Mouse (Mus musculus): ENCODE measurements around the gene Gzme. TPM values are rescaled to one million over a fixed set of nuclear protein-coding genes. Genes with fewer than 3 reads are reported as not detected.

Gzme gene
- polyA plus RNA-seq, 1 experiment = not detected

DNA sequence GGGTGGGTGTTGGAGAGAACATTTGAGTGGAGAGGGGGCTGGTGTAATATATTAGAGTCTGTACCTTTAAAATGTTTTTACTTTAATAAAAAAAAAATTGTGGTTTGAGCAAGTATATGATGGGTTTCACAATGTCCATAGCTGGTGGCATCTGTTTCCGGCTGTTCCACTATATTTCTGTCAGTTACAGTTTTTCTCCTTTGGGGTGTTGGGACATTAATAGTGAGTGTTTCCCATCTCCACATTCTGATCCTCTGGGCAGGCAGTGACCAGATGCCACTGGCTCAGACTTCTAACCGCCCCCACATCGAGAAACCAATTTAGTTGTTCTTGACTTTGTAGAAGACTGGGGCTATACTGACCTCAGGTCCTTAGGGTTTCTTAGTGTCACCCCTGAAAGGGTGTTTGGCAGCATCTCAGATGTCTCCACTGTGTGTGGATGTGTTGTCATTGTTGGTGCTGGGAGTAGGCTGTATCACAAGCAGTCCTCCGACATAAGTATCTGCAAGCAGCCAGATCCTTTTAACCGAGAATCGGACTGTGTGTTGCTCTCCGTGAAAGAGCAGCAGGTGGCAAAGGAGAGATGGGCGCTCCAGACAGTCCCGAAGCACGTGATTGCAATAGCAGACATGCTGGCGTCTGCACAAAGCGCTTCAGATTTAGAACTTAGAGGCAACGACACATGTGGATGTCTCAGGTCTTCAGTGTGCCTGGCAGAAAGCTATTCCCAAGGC is 14.8 kb downstream of the Gzme start:
- Histone ChIP-seq H3K4me1 (no peaks in the 10 kb centered on the region), H3K27me3 (replicated peaks) (no peaks in the 10 kb centered on the region), H3K9me3 (peaks cover 2% of the 10 kb centered on the region), H3K36me3 (replicated peaks; ENCODE audit: low read length) (no peaks in the 10 kb centered on the region), H3K4me3 (replicated peaks) (no peak overlapping the region)
- TF ChIP-seq GATA1 (IDR thresholded peaks at IDR 0.05; ENCODE audit: borderline replicate concordance, low read length) (no peak), FLI1 (IDR thresholded peaks at IDR 0.05; ENCODE audit: low read length) (no peak)

DNA sequence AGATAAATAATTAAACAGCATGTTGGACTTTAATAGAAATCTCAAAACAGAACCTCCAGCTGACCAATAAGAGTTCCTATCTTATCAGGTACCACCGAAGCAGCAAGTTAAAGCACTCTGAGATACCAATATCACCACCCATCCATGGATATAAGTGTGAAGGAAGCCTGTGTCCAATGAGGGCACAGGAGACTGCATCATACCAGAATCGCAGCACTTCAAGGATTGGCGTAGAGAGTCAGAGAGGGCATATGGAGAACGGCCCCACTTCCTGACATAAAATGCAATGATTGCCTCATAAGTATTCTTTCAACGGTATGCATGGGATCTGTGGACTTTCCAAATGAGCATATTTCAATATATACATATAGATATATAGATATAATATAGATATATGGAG is 15.4 kb downstream of the Gzme start:
- Histone ChIP-seq H3K9me3 (peaks cover 4% of the 10 kb centered on the region), H3K4me3 (replicated peaks) (no peak overlapping the region), H3K4me1 (no peaks in the 10 kb centered on the region), H3K27me3 (replicated peaks) (no peaks in the 10 kb centered on the region), H3K36me3 (replicated peaks; ENCODE audit: low read length) (no peaks in the 10 kb centered on the region)
- TF ChIP-seq FLI1 (IDR thresholded peaks at IDR 0.05; ENCODE audit: low read length) (no peak), GATA1 (IDR thresholded peaks at IDR 0.05; ENCODE audit: borderline replicate concordance, low read length) (no peak)

DNA sequence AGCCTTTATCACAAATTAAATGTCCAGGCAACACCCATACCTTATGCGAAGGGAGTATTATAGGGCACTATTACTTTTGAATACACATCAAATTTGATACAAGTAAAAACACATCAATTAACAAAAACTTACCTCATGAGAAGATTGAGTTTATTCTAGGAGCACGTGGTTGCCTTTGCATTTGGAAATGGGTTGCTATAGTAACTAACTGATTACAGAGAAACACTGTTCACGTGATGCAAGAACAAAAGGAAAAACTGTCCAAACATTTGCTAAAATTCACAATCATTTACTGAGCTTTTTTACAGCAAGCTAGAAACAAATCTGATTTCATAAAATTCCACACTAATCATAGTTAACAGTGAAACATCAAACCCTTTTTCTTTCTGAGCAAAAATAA is 17.0 kb downstream of the Gzme start:
- Histone ChIP-seq H3K9me3 (peaks cover 4% of the 10 kb centered on the region), H3K27me3 (replicated peaks) (no peaks in the 10 kb centered on the region), H3K4me1 (no peaks in the 10 kb centered on the region), H3K36me3 (replicated peaks; ENCODE audit: low read length) (no peaks in the 10 kb centered on the region), H3K4me3 (replicated peaks) (no peak overlapping the region)
- TF ChIP-seq GATA1 (IDR thresholded peaks at IDR 0.05; ENCODE audit: borderline replicate concordance, low read length) = no peak
- no peak for TF ChIP-seq FLI1 (IDR thresholded peaks at IDR 0.05; ENCODE audit: low read length)

DNA sequence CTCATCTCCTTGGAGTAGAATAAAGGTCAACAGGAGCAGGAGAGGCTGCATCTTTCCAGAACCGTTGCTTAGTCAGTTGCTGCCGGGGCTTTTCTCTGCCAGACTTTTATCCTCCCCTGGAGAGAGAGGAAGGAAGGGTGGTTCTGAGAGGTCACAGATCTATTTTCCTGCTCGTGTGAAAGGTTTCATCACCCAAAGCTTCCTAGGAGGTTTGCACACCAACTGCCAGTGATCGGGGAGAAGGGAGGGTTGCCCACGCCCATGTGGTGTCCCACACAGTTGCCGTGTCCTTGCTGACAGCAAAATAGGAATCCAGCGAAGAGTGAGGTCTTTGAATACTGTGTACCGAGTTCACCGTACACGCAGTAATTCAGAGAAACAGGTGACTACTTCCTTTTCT is 18.0 kb downstream of the Gzme start, which contains the start of gene Ctsg:
Gene Ctsg (minus strand): TSS at position 189 of the 400 bp plus-strand sequence.
- Histone ChIP-seq H3K36me3 (replicated peaks; ENCODE audit: low read length) (no peaks in the 10 kb centered on the region), H3K4me3 (replicated peaks) (no peak within 1 kb of the TSS), H3K9me3 (peaks cover 4% of the 10 kb centered on the region), H3K27me3 (replicated peaks) (no peaks in the 10 kb centered on the region), H3K4me1 (no peaks in the 10 kb centered on the region)
- no peak for TF ChIP-seq FLI1 (IDR thresholded peaks at IDR 0.05; ENCODE audit: low read length)
- TF ChIP-seq GATA1 (IDR thresholded peaks at IDR 0.05; ENCODE audit: borderline replicate concordance, low read length) = no peak

DNA sequence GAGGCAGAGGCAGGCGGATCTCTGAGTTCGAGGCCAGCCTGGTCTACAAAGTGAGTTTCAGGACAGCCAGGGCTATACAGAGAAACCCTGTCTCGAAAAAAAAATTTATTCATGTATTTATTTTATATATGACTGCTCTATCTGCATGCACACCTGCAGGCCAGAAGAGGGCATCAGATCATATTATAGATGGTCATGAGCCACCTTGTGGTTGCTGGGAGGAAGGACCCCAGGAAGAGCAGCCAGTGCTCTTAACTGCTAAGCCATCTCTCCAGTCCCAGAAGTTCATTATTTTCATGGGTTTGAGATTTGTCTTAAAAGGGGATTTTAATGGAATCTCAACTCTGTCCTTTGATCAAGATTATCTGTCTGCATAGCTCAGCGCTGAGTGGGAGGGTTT is 21.5 kb downstream of the Gzme start:
- TF ChIP-seq FLI1 (IDR thresholded peaks at IDR 0.05; ENCODE audit: low read length) (no peak), GATA1 (IDR thresholded peaks at IDR 0.05; ENCODE audit: borderline replicate concordance, low read length) (no peak)

DNA sequence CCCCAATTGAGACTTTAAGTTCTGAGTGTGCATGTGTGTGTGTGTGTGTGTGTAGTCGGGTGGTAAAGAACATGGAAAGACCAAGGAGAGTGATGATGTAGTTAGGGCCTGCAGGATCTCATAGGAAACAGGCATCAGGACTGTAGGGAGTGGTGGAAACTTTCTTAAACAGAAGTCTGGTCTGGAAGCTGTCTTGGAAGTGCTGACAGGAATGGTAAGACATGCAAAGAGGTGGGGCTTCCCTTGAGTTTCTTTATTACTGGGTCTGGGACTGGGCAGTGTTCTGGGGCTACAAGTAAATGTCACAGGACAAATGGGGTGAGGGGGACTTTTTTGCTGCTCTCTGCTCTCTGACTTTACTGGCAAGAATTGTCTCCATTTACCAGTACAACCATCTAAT is 22.8 kb downstream of the Gzme start:
- TF ChIP-seq GATA1 (IDR thresholded peaks at IDR 0.05; ENCODE audit: borderline replicate concordance, low read length) = no peak
- TF ChIP-seq FLI1 (IDR thresholded peaks at IDR 0.05; ENCODE audit: low read length) = no peak
- Histone ChIP-seq H3K36me3 (replicated peaks; ENCODE audit: low read length) (no peaks in the 10 kb centered on the region), H3K4me1 (no peaks in the 10 kb centered on the region), H3K4me3 (replicated peaks) (no peak overlapping the region), H3K9me3 (peaks cover 4% of the 10 kb centered on the region), H3K27me3 (replicated peaks) (no peaks in the 10 kb centered on the region)

More for the DNA sequence above, 21.5 kb downstream of the Gzme start:
- Histone ChIP-seq H3K4me1 (no peaks in the 10 kb centered on the region), H3K9me3 (peaks cover 4% of the 10 kb centered on the region), H3K36me3 (replicated peaks; ENCODE audit: low read length) (no peaks in the 10 kb centered on the region), H3K4me3 (replicated peaks) (no peak overlapping the region), H3K27me3 (replicated peaks) (no peaks in the 10 kb centered on the region)

DNA sequence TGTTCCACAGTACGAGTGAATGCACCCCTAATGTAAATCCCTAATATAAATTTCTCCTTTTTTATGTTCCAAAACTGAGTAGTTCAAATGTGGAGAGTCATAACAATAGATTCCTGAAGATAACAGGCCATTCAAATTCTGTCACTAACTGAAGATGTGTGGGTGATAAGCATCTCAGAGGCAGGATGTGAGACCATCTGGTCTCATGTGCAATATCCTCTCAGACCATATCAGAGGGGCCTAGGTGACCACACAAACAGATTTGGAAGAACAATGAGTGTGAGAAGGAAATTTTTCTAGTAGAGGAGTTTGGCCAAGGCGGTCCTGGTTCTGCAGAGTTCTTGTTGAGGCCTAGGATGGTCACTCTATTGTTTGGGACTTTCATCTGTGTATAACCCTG is 27.1 kb downstream of the Gzme start:
- no peaks in the 10 kb centered on the region for H3K36me3 ChIP-seq (replicated peaks; ENCODE audit: low read length)
- no peaks in the 10 kb centered on the region for H3K9me3 ChIP-seq
- TF ChIP-seq GATA1 (IDR thresholded peaks at IDR 0.05; ENCODE audit: borderline replicate concordance, low read length) (no peak), FLI1 (IDR thresholded peaks at IDR 0.05; ENCODE audit: low read length) (no peak)
- no peaks in the 10 kb centered on the region for H3K4me1 ChIP-seq
- H3K4me3 ChIP-seq (replicated peaks) = no peak overlapping the region
- peaks cover 2% of the 10 kb centered on the region for H3K27me3 ChIP-seq (replicated peaks)

DNA sequence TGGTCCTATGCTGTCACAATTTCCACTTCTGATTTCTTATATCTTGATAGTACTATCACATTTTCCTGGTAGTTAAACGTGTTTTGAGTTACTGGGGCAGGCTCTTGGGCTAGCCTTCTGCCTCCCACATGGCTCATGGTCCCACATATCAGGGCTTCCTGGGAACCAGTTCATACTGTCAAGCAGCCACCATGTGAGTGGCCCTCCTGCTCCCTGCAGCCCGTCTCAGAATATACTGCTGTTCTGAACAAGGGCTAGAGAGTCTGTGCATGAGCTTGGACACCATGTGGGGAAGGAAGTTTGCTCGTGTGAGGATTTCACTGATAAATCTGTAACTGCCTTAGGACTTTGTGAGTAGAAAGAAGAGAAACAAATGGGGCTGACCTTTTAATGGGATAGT is 33.7 kb downstream of the Gzme start:
- H3K4me3 ChIP-seq (replicated peaks) = no peak overlapping the region
- TF ChIP-seq GATA1 (IDR thresholded peaks at IDR 0.05; ENCODE audit: borderline replicate concordance, low read length) (no peak), FLI1 (IDR thresholded peaks at IDR 0.05; ENCODE audit: low read length) (no peak)
- no peaks in the 10 kb centered on the region for H3K9me3 ChIP-seq
- H3K4me1 ChIP-seq = no peaks in the 10 kb centered on the region
- no peaks in the 10 kb centered on the region for H3K36me3 ChIP-seq (replicated peaks; ENCODE audit: low read length)
- H3K27me3 ChIP-seq (replicated peaks) = peaks cover under 1% of the 10 kb centered on the region

DNA sequence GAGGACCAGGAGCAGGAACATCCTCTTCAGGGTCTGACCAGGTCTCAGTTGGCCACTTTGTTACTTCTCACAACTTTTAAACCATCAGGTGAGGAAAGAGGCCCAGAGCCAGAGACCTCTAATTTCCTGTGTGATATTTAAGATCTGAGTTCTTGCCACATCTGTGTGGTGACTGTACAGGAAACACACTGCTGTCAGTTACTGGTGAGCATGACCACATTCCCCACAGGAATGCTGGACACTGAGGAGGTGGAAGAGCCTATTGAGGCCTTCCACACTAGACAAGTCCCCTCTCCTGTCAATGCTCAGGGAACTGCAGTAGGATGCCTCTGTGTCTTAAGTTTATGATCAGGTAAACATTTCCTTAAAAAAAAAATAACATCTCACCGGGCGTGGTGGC is 35.3 kb downstream of the Gzme start, which contains the start of gene Mcpt8:
Gene Mcpt8 (minus strand): TSS at position 107 of the 400 bp plus-strand sequence.
- Histone ChIP-seq H3K4me3 (replicated peaks) (no peak within 1 kb of the TSS), H3K9me3 (no peaks in the 10 kb centered on the region), H3K4me1 (no peaks in the 10 kb centered on the region), H3K27me3 (replicated peaks) (no peaks in the 10 kb centered on the region), H3K36me3 (replicated peaks; ENCODE audit: low read length) (no peaks in the 10 kb centered on the region)
- TF ChIP-seq FLI1 (IDR thresholded peaks at IDR 0.05; ENCODE audit: low read length) = no peak
- TF ChIP-seq GATA1 (IDR thresholded peaks at IDR 0.05; ENCODE audit: borderline replicate concordance, low read length) = no peak

DNA sequence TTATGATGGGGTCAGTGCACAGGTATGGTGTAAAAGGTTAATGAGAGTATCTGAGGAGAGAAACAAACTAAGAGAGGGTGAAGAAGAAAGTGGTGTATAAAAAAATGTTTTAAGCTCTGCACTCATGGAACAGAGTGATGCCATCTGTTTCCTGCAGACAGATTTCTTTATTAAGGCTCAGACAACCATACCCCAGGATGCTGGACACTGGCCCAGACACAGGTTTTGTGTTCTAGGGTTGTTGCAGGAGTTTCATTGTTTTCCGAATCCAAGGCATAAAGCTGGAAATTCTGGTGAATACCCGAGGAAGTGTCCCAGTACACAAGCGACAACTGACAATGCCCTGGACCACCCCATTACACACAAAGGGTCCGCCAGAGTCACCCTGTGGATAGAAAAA is 38.4 kb downstream of the Gzme start:
- no peaks in the 10 kb centered on the region for H3K9me3 ChIP-seq
- H3K4me3 ChIP-seq (replicated peaks) = no peak overlapping the region
- H3K27me3 ChIP-seq (replicated peaks) = no peaks in the 10 kb centered on the region
- H3K36me3 ChIP-seq (replicated peaks; ENCODE audit: low read length) = no peaks in the 10 kb centered on the region
- no peak for TF ChIP-seq GATA1 (IDR thresholded peaks at IDR 0.05; ENCODE audit: borderline replicate concordance, low read length)
- TF ChIP-seq FLI1 (IDR thresholded peaks at IDR 0.05; ENCODE audit: low read length) = no peak
- no peaks in the 10 kb centered on the region for H3K4me1 ChIP-seq

Other genes starting within 250 kb of the Gzme start
- 1.2 TPM in 1 of 2 replicates, not detected in the other for gene Cbln3, start 236.2 kb downstream of the Gzme start, polyA plus RNA-seq (2012; ENCODE audit: insufficient read depth, low replicate concordance)
- gene Khnyn, start 235.7 kb downstream of the Gzme start, polyA plus RNA-seq (2012; ENCODE audit: insufficient read depth, low replicate concordance) = 7.3 and 10.5 TPM in 2 replicates
- gene Sdr39u1, start 220.3 kb downstream of the Gzme start, polyA plus RNA-seq (2012; ENCODE audit: insufficient read depth, low replicate concordance) = 6.6 TPM in 1 of 2 replicates, not detected in the other
- gene Cma1, start 175.9 kb downstream of the Gzme start, polyA plus RNA-seq (2012; ENCODE audit: insufficient read depth, low replicate concordance) = 0.87 TPM in 1 of 2 replicates, not detected in the other
- gene Cma2, start 169.6 kb downstream of the Gzme start, polyA plus RNA-seq (2012; ENCODE audit: insufficient read depth, low replicate concordance) = not detected in 2 replicates
- gene Mcpt1, start 102.7 kb downstream of the Gzme start, polyA plus RNA-seq (2012; ENCODE audit: insufficient read depth, low replicate concordance) = not detected in 2 replicates
- not detected in 2 replicates for gene Mcpt9, start 90.1 kb downstream of the Gzme start, polyA plus RNA-seq (2012; ENCODE audit: insufficient read depth, low replicate concordance)
- not detected in 2 replicates for gene Mcpt2, start 78.6 kb downstream of the Gzme start, polyA plus RNA-seq (2012; ENCODE audit: insufficient read depth, low replicate concordance)
- gene Mcpt4, start 58.3 kb downstream of the Gzme start, polyA plus RNA-seq (2012; ENCODE audit: insufficient read depth, low replicate concordance) = not detected in 2 replicates
- 2.0 TPM in 1 of 2 replicates, not detected in the other for gene Mcpt8, start 35.4 kb downstream of the Gzme start, polyA plus RNA-seq (2012; ENCODE audit: insufficient read depth, low replicate concordance)
- gene Ctsg, start 18.1 kb downstream of the Gzme start, polyA plus RNA-seq (2012; ENCODE audit: insufficient read depth, low replicate concordance) = 41.8 TPM in 1 of 2 replicates, not detected in the other
- not detected in 2 replicates for gene Gzmd, start 12.0 kb upstream of the Gzme start, polyA plus RNA-seq (2012; ENCODE audit: insufficient read depth, low replicate concordance)
- gene Gzmg, start 39.0 kb upstream of the Gzme start, polyA plus RNA-seq (2012; ENCODE audit: insufficient read depth, low replicate concordance) = not detected in 2 replicates
- not detected in 2 replicates for gene Gzmn, start 54.0 kb upstream of the Gzme start, polyA plus RNA-seq (2012; ENCODE audit: insufficient read depth, low replicate concordance)
- not detected in 2 replicates for gene Gzmf, start 90.8 kb upstream of the Gzme start, polyA plus RNA-seq (2012; ENCODE audit: insufficient read depth, low replicate concordance)
- 0.38 TPM in 1 of 2 replicates, not detected in the other for gene Gzmc, start 114.0 kb upstream of the Gzme start, polyA plus RNA-seq (2012; ENCODE audit: insufficient read depth, low replicate concordance)
- gene Gzmb, start 141.6 kb upstream of the Gzme start, polyA plus RNA-seq (2012; ENCODE audit: insufficient read depth, low replicate concordance) = 0.65 TPM in 1 of 2 replicates, not detected in the other
- gene Atp12a, start 244.4 kb upstream of the Gzme start, polyA plus RNA-seq (2012; ENCODE audit: insufficient read depth, low replicate concordance) = not detected in 2 replicates

Measured in megakaryocyte, embryonic 14.5 days (primary cell).